In the genomic region with DNA sequence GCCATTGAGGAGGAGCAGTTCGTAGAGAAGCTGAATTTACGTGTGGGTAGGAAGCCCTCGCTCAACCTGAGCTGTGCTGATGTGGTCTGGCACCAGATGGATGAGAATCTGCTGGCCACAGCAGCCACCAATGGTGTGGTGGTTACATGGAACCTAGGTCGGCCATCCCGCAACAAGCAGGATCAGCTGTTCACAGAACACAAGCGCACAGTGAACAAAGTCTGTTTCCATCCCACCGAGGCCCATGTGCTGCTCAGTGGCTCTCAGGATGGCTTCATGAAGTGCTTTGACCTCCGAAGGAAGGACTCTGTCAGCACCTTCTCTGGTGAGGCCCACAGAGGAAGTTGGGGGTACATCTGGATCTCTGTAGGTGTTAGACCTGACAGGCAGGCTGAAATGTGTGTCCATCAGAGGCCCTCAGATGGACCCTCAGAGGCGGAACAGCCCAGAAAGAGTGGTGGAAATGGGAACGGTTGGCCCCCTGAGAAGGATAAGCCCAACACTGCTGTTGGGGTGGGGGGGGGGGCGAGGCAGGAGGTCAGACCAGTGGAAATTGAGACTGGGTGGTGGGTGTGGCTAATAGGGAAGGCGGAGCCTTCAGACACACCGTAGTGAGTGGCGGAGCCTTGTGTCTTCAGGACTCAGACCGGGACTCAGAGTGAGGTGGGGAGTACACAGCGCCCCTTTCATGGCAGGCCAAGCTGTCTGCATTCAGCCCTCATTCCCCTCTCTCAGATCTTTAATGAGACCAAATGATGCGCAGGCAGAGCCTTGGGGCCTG, we compare ENCODE assay signal across 8 mouse cellular contexts. TPM values are rescaled to one million over a fixed set of nuclear protein-coding genes. Genes with fewer than 3 reads are reported as not detected.
DNase-seq lines count a peak whose midpoint lies in the region; ATAC-seq and TF ChIP-seq lines count a peak whose summit lies in the region.

No protein-coding gene starts in this region.

- no peak for DNase-seq in heart, postnatal 10 days
- peak; percentile 81 for DNase-seq in MEL (ENCODE audit: low read depth, low spot score)
- no peak for DNase-seq in hindbrain, embryonic 11.5 days (ENCODE audit: low spot score)
- DNase-seq in adrenal gland, adult 18-20 months (ENCODE audit: low spot score in 2 of 2) = no peak
- DNase-seq in left cerebral cortex, postnatal 4 days = no peak

- peaks cover 42% of the 10 kb centered on the region for H3K4me1 ChIP-seq in heart, embryonic 12.5 days (replicated peaks)
- peaks cover 0 to 21% of the 10 kb centered on the region in 2 experiments; a peak in 2 of 4 replicates for H3K4me1 ChIP-seq in MEL (ENCODE audit: control insufficient read depth in 1 of 2, insufficient read depth in 2 of 2, low read length in 2 of 2)
- peaks cover 18% of the 10 kb centered on the region for H3K4me1 ChIP-seq in hindbrain, embryonic 11.5 days (replicated peaks; ENCODE audit: control insufficient read depth, insufficient read depth, low read length)

- peaks cover 32% of the 10 kb centered on the region for H3K79me2 ChIP-seq in MEL (ENCODE audit: control insufficient read depth, insufficient read depth, low read length, poor library complexity)
- peaks cover 31% of the 10 kb centered on the region; the same call in 1 of the 2 replicates for H3K79me2 ChIP-seq in macrophage (ENCODE audit: inconsistent target)

- H3K9ac ChIP-seq in heart, embryonic 12.5 days = peak overlapping the region; percentile 67
- peak overlapping the region; percentile 72 for H3K9ac ChIP-seq in MEL (ENCODE audit: control insufficient read depth, low read depth, low read length, poor library complexity, severe bottlenecking)
- H3K9ac ChIP-seq in hindbrain, embryonic 11.5 days (ENCODE audit: low read depth, low read length) = peak overlapping the region; percentile 69; the same call in 1 of the 2 replicates

- H3K27me3 ChIP-seq in heart, embryonic 12.5 days (replicated peaks) = peaks cover 30% of the 10 kb centered on the region
- H3K27me3 ChIP-seq in MEL (ENCODE audit: control insufficient read depth in 1 of 2, insufficient read depth in 2 of 2, low read length in 2 of 2) = no peaks in the 10 kb centered on the region; a peak in 1 of 4 replicates
- H3K27me3 ChIP-seq in hindbrain, embryonic 11.5 days (ENCODE audit: control insufficient read depth, insufficient read depth, low read length) = peaks cover 9% of the 10 kb centered on the region; the same call in 1 of the 2 replicates

- H3K9me3 ChIP-seq in heart, embryonic 12.5 days (replicated peaks) = no peaks in the 10 kb centered on the region
- no peaks in the 10 kb centered on the region for H3K9me3 ChIP-seq in MEL (replicated peaks; ENCODE audit: insufficient read depth, low read length)
- no peaks in the 10 kb centered on the region for H3K9me3 ChIP-seq in hindbrain, embryonic 11.5 days (ENCODE audit: control insufficient read depth, low read length)

- intact Hi-C loops in heart, postnatal 10 days (cut with DNase I) = no loop called here
- intact Hi-C loops in left cerebral cortex, postnatal 4 days (cut with DNase I) = no loop called here

- no peak for TF ChIP-seq EP300 in MEL (IDR thresholded peaks at IDR 0.05; ENCODE audit: low read depth in 1 of 2, low read length in 2 of 2)

- no peak overlapping the region for H3K27ac ChIP-seq in heart, embryonic 12.5 days (ENCODE audit: poor library complexity, severe bottlenecking)
- peak overlapping the region; percentile 40 for H3K27ac ChIP-seq in MEL (ENCODE audit: control insufficient read depth, low read depth, low read length)
- no peak overlapping the region for H3K27ac ChIP-seq in hindbrain, embryonic 11.5 days (ENCODE audit: low read depth, low read length)
- H3K27ac ChIP-seq in macrophage = no peak overlapping the region

- TF ChIP-seq CTCF in MEL (IDR thresholded peaks at IDR 0.05 in 2 of 3, conservative IDR thresholded peaks at IDR 0.05 in 1 of 3; ENCODE audit: control insufficient read depth in 1 of 3, insufficient read depth in 1 of 3, low read depth in 2 of 3, low read length in 3 of 3, poor library complexity in 1 of 3, severe bottlenecking in 1 of 3) = no peak

- peak overlapping the region; percentile 97 for H3K4me2 ChIP-seq in heart, embryonic 12.5 days
- peak overlapping the region; percentile 80 for H3K4me2 ChIP-seq in hindbrain, embryonic 11.5 days (replicated peaks; ENCODE audit: low read depth, low read length)

- H3K4me3 ChIP-seq in heart, embryonic 12.5 days = peak overlapping the region; percentile 73
- peak overlapping the region; percentile 73 to 89 for H3K4me3 ChIP-seq in MEL (ENCODE audit: control insufficient read depth in 1 of 2, insufficient read depth in 1 of 2, low read depth in 2 of 2, low read length in 2 of 2)
- H3K4me3 ChIP-seq in hindbrain, embryonic 11.5 days (ENCODE audit: low read depth, low read length) = peak overlapping the region; percentile 47
- H3K4me3 ChIP-seq in macrophage (ENCODE audit: inconsistent target) = peak overlapping the region; percentile 93

- H3K36me3 ChIP-seq in heart, embryonic 12.5 days = peaks cover 29% of the 10 kb centered on the region
- peaks cover 0 to 7% of the 10 kb centered on the region in 2 experiments; a peak in 2 of 4 replicates for H3K36me3 ChIP-seq in MEL (ENCODE audit: control insufficient read depth in 1 of 2, insufficient read depth in 2 of 2, low read length in 2 of 2)
- no peaks in the 10 kb centered on the region for H3K36me3 ChIP-seq in hindbrain, embryonic 11.5 days (ENCODE audit: control insufficient read depth, insufficient read depth, low read length)
- H3K36me3 ChIP-seq in macrophage (ENCODE audit: inconsistent target) = peaks cover 20% of the 10 kb centered on the region; the same call in 1 of the 2 replicates

- no peak for TF ChIP-seq RAD21 in MEL (IDR thresholded peaks at IDR 0.05; ENCODE audit: low read depth, low read length)

- 69% methylated on average over 17 of the region's 17 CpGs for WGBS in heart, embryonic 12.5 days
- WGBS in hindbrain, embryonic 11.5 days = 73% methylated on average over 17 of the region's 17 CpGs
- 87% methylated on average over 15 of the region's 17 CpGs for whole genome bisulfite sequencing in macrophage (ENCODE audit: missing documents)

- no peak for ATAC-seq in heart, embryonic 12.5 days (ENCODE audit: insufficient number of reproducible peaks, low FRiP score)
- ATAC-seq in hindbrain, embryonic 11.5 days (ENCODE audit: low FRiP score) = no peak
- ATAC-seq in monocyte, adult 5-6 weeks (replicated peaks; ENCODE audit: insufficient number of reproducible peaks, low FRiP score, low TSS enrichment, poor library complexity, severe bottlenecking) = no peak

- TF ChIP-seq POLR2A in MEL (IDR thresholded peaks at IDR 0.05; ENCODE audit: control insufficient read depth in 1 of 2, insufficient read depth in 1 of 2, low read depth in 1 of 2, low read length in 2 of 2, poor library complexity in 1 of 2) = no peak; a peak in 1 of 4 replicates

RNA-seq across cellular contexts. Expression of a gene that starts 1.1 kb away (rescaled TPM):
- 15.5 and 17.0 TPM in 2 replicates for polyA plus RNA-seq in heart, embryonic 12.5 days (2016; fragmentation: Nextera tagmentation; extraction: Ambion mirVana)
- total RNA-seq in heart, postnatal 10 days (2021) = 10 to 100 TPM; 10.1 to 12.2 TPM
- total RNA-seq in MEL (2012; rRNA removed) = 29.4 and 38.8 TPM in 2 replicates
- polyA plus RNA-seq in MEL (2012; ENCODE audit: insufficient read depth in 1 of 2, insufficient read length in 2 of 2, low read depth in 1 of 2, low replicate concordance in 2 of 2, missing spikeins in 1 of 2) (10 to 100 TPM in 1 of 2 experiments, not detected in 1; 35.0 TPM), macrophage (2018) (8.8 to 13.8 TPM (median 9.0 TPM) in 3 replicates)
- 22.0 and 23.5 TPM in 2 replicates for polyA plus RNA-seq in hindbrain, embryonic 11.5 days (2014; fragmentation: Nextera tagmentation; extraction: Ambion mirVana)
- 10 to 100 TPM; 16.9 to 70.7 (median 36.9) TPM for total RNA-seq in macrophage (2018; cell fraction: chromatin; rRNA removed)
- 10 to 100 TPM in 19 of 26 experiments, 1 to 10 TPM in 7; 6.7 to 16.5 (median 12.5) TPM for total RNA-seq in macrophage (2018; cell fraction: cytosol; rRNA removed)
- total RNA-seq in macrophage (2018; cell fraction: nucleus; rRNA removed) = 10 to 100 TPM; 14.9 to 41.3 (median 25.4) TPM
- total RNA-seq in monocyte, adult 5-6 weeks (2017) = 10.7 to 16.6 TPM (median 15.6 TPM) in 3 replicates
- 10 to 100 TPM; 15.7 to 20.2 TPM for total RNA-seq in adrenal gland, adult 18-20 months (2021)
- total RNA-seq in left cerebral cortex, postnatal 4 days (2021) = 10 to 100 TPM; 25.2 to 26.5 TPM

RNA-seq across cellular contexts. Expression of a gene that starts 4.1 kb away (rescaled TPM):
- polyA plus RNA-seq in heart, embryonic 12.5 days (2016; fragmentation: Nextera tagmentation; extraction: Ambion mirVana) = 38.1 and 41.8 TPM in 2 replicates
- total RNA-seq in heart, postnatal 10 days (2021) = 10 to 100 TPM; 33.7 to 34.5 TPM
- total RNA-seq in MEL (2012; rRNA removed) = 12.9 and 13.1 TPM in 2 replicates
- polyA plus RNA-seq in MEL (2012; ENCODE audit: insufficient read depth in 1 of 2, insufficient read length in 2 of 2, low read depth in 1 of 2, low replicate concordance in 2 of 2, missing spikeins in 1 of 2) = 10 to 100 TPM in 1 of 2 experiments, not detected in 1; 23.9 TPM
- polyA plus RNA-seq in hindbrain, embryonic 11.5 days (2014; fragmentation: Nextera tagmentation; extraction: Ambion mirVana) = 46.3 and 54.0 TPM in 2 replicates
- 10 to 100 TPM in 12 of 26 experiments, 1 to 10 TPM in 14; 1.8 to 31.3 (median 9.4) TPM for total RNA-seq in macrophage (2018; cell fraction: chromatin; rRNA removed)
- total RNA-seq in macrophage (2018; cell fraction: cytosol; rRNA removed) = 10 to 100 TPM; 11.9 to 18.8 (median 14.4) TPM
- total RNA-seq in macrophage (2018; cell fraction: nucleus; rRNA removed) = 10 to 100 TPM in 20 of 26 experiments, 1 to 10 TPM in 6; 3.6 to 28.7 (median 13.0) TPM
- polyA plus RNA-seq in macrophage (2018) = 15.2 to 28.3 TPM (median 18.9 TPM) in 3 replicates
- 7.9 to 20.3 TPM (median 11.0 TPM) in 3 replicates for total RNA-seq in monocyte, adult 5-6 weeks (2017)
- total RNA-seq in adrenal gland, adult 18-20 months (2021) = 100 to 1,000 TPM in 1 of 2 experiments, 10 to 100 TPM in 1; 89.7 to 107 TPM
- 10 to 100 TPM; 54.8 to 55.1 TPM for total RNA-seq in left cerebral cortex, postnatal 4 days (2021)

RNA-seq across cellular contexts. Expression of a gene that starts 8.7 kb away (rescaled TPM):
- 271 and 272 TPM in 2 replicates for polyA plus RNA-seq in heart, embryonic 12.5 days (2016; fragmentation: Nextera tagmentation; extraction: Ambion mirVana)
- total RNA-seq in heart, postnatal 10 days (2021) = 100 to 1,000 TPM; 123 to 132 TPM
- total RNA-seq in MEL (2012; rRNA removed) = 74.0 and 75.0 TPM in 2 replicates
- polyA plus RNA-seq in MEL (2012; ENCODE audit: insufficient read depth in 1 of 2, insufficient read length in 2 of 2, low read depth in 1 of 2, low replicate concordance in 2 of 2, missing spikeins in 1 of 2) (10 to 100 TPM in 1 of 2 experiments, not detected in 1; 99.7 TPM), macrophage (2018) (74.2 to 109 TPM (median 78.5 TPM) in 3 replicates)
- 290 and 306 TPM in 2 replicates for polyA plus RNA-seq in hindbrain, embryonic 11.5 days (2014; fragmentation: Nextera tagmentation; extraction: Ambion mirVana)
- 100 to 1,000 TPM in 8 of 26 experiments, 10 to 100 TPM in 18; 45.5 to 135 (median 79.3) TPM for total RNA-seq in macrophage (2018; cell fraction: chromatin; rRNA removed)
- 100 to 1,000 TPM in 2 of 26 experiments, 10 to 100 TPM in 24; 54.9 to 108 (median 75.5) TPM for total RNA-seq in macrophage (2018; cell fraction: cytosol; rRNA removed)
- 100 to 1,000 TPM in 7 of 26 experiments, 10 to 100 TPM in 19; 52.1 to 180 (median 83.0) TPM for total RNA-seq in macrophage (2018; cell fraction: nucleus; rRNA removed)
- total RNA-seq in monocyte, adult 5-6 weeks (2017) = 74.5 to 81.4 TPM (median 75.3 TPM) in 3 replicates
- 100 to 1,000 TPM; 142 to 175 TPM for total RNA-seq in adrenal gland, adult 18-20 months (2021)
- 100 to 1,000 TPM; 162 to 171 TPM for total RNA-seq in left cerebral cortex, postnatal 4 days (2021)

RNA-seq across cellular contexts. Expression of a gene that starts 12.5 kb away (rescaled TPM):
- polyA plus RNA-seq in heart, embryonic 12.5 days (2016; fragmentation: Nextera tagmentation; extraction: Ambion mirVana) = 1.6 and 2.4 TPM in 2 replicates
- 1 to 10 TPM; 2.2 to 2.6 TPM for total RNA-seq in heart, postnatal 10 days (2021)
- 1.4 TPM in 2 replicates for total RNA-seq in MEL (2012; rRNA removed)
- polyA plus RNA-seq in MEL (2012; ENCODE audit: insufficient read depth in 1 of 2, insufficient read length in 2 of 2, low read depth in 1 of 2, low replicate concordance in 2 of 2, missing spikeins in 1 of 2) = 1 to 10 TPM in 1 of 2 experiments, not detected in 1; 4.0 TPM
- polyA plus RNA-seq in hindbrain, embryonic 11.5 days (2014; fragmentation: Nextera tagmentation; extraction: Ambion mirVana) = 3.1 TPM in 2 replicates
- total RNA-seq in macrophage (2018; cell fraction: chromatin; rRNA removed) = 1 to 10 TPM in 25 of 26 experiments, not detected in 1; 1.1 to 9.6 (median 4.7) TPM
- total RNA-seq in macrophage (2018; cell fraction: cytosol; rRNA removed) = under 1 TPM in 15 of 26 experiments, not detected in 11; 0.09 to 0.36 (median 0.17) TPM
- total RNA-seq in macrophage (2018; cell fraction: nucleus; rRNA removed) = 1 to 10 TPM in 22 of 26 experiments, under 1 TPM in 3, not detected in 1; 0.65 to 7.6 (median 2.8) TPM
- 0.16 to 0.97 TPM in 2 of 3 replicates, not detected in the other for polyA plus RNA-seq in macrophage (2018)
- 1.8 TPM in 1 of 3 replicates, not detected in the others for total RNA-seq in monocyte, adult 5-6 weeks (2017)
- 10 to 100 TPM; 13.6 to 18.4 TPM for total RNA-seq in adrenal gland, adult 18-20 months (2021)
- 10 to 100 TPM; 58.5 to 61.5 TPM for total RNA-seq in left cerebral cortex, postnatal 4 days (2021)

RNA-seq across cellular contexts. Expression of a gene that starts 15.7 kb away (rescaled TPM):
- 1.4 and 1.6 TPM in 2 replicates for polyA plus RNA-seq in heart, embryonic 12.5 days (2016; fragmentation: Nextera tagmentation; extraction: Ambion mirVana)
- 1 to 10 TPM in 1 of 2 experiments, under 1 TPM in 1; 0.67 to 1.2 TPM for total RNA-seq in heart, postnatal 10 days (2021)
- total RNA-seq in MEL (2012; rRNA removed) = not detected in 2 replicates
- polyA plus RNA-seq in MEL (2012; ENCODE audit: insufficient read depth in 1 of 2, insufficient read length in 2 of 2, low read depth in 1 of 2, low replicate concordance in 2 of 2, missing spikeins in 1 of 2) (under 1 TPM in 1 of 2 experiments, not detected in 1; 0.11 TPM), macrophage (2018) (0.13 to 0.33 TPM (median 0.32 TPM) in 3 replicates)
- polyA plus RNA-seq in hindbrain, embryonic 11.5 days (2014; fragmentation: Nextera tagmentation; extraction: Ambion mirVana) = 12.2 and 15.0 TPM in 2 replicates
- total RNA-seq in macrophage (2018; cell fraction: chromatin; rRNA removed) = under 1 TPM in 7 of 26 experiments, not detected in 19; 0.20 to 0.41 (median 0.27) TPM
- under 1 TPM in 24 of 26 experiments, not detected in 2; 0.07 to 0.55 (median 0.22) TPM for total RNA-seq in macrophage (2018; cell fraction: cytosol; rRNA removed)
- under 1 TPM in 6 of 26 experiments, not detected in 20; 0.16 to 0.75 (median 0.22) TPM for total RNA-seq in macrophage (2018; cell fraction: nucleus; rRNA removed)
- total RNA-seq in monocyte, adult 5-6 weeks (2017) = not detected in 3 replicates
- total RNA-seq in adrenal gland, adult 18-20 months (2021) = 10 to 100 TPM; 20.3 to 61.4 TPM
- total RNA-seq in left cerebral cortex, postnatal 4 days (2021) = 100 to 1,000 TPM; 130 to 132 TPM
